Mouse (Mus musculus) hindbrain, embryonic 14.5 days (tissue): ENCODE data around the gene Aqp11. TPM values are rescaled to one million over a fixed set of nuclear protein-coding genes. Genes with fewer than 3 reads are reported as not detected.

Experiments
- ATAC-seq: fragments of 200-750 bp; cut with Nextera tagmentation; 2 replicates; pipeline ENCODE4 v1.8.0; 2017; ENCODE audit warnings: moderate number of reproducible peaks, mild to moderate bottlenecking, moderate TSS enrichment, moderate library complexity; ENCODE audit not compliant: low FRiP score
- DNase-seq: peaks from one replicate; pipeline ENCODE4 v3.0.0-alpha.2; 2015; ENCODE audit warnings: low spot score
- H3K27ac ChIP-seq: fragments of 300-500 bp; sonication (generic); 2 replicates; pipeline ENCODE4 v1.5.1; 2014; ENCODE audit warnings: mild to moderate bottlenecking, moderate library complexity
- H3K27me3 ChIP-seq: fragments of 300-500 bp; sonication (generic); 2 replicates; pipeline ENCODE4 v1.6.1; 2014; ENCODE audit warnings: mild to moderate bottlenecking, low read length, mixed read lengths; ENCODE audit not compliant: control insufficient read depth, insufficient read depth
- H3K36me3 ChIP-seq: fragments of 300-500 bp; sonication (generic); replicated peaks from 2 replicates; pipeline ENCODE4 v1.6.1; 2014; ENCODE audit not compliant: control insufficient read depth, insufficient read depth
- H3K4me1 ChIP-seq: fragments of 300-500 bp; sonication (generic); replicated peaks from 2 replicates; pipeline ENCODE4 v1.6.1; 2014; ENCODE audit warnings: antibody characterized with exemption, low read length, mixed read lengths; ENCODE audit not compliant: control insufficient read depth, insufficient read depth
- H3K4me2 ChIP-seq: fragments of 300-500 bp; sonication (generic); replicated peaks from 2 replicates; pipeline ENCODE4 v1.6.1; 2014; ENCODE audit warnings: mild to moderate bottlenecking, moderate library complexity
- H3K4me3 ChIP-seq: fragments of 300-500 bp; sonication (generic); replicated peaks from 2 replicates; pipeline ENCODE4 v1.5.1; 2014; ENCODE audit warnings: mild to moderate bottlenecking, low read length
- H3K9ac ChIP-seq: fragments of 300-500 bp; sonication (generic); 2 replicates; pipeline ENCODE4 v1.6.1; 2014
- H3K9me3 ChIP-seq: fragments of 300-500 bp; sonication (generic); 2 replicates; pipeline ENCODE4 v1.6.1; 2016; ENCODE audit warnings: low read length; ENCODE audit not compliant: control insufficient read depth
- WGBS: fragments of 180-500 bp; shearing (Covaris S2); extraction: QIAGEN DNeasy Blood & Tissue Kit; methylation state at CpG from one replicate; pipeline ENCODE4 v1.1.7; 2014; 5-methylcytosine and 5-hydroxymethylcytosine counted together
- polyA plus RNA-seq: library from polyadenylated mRNA; unstranded; fragments of >200 nt; fragmentation: Nextera tagmentation; extraction: Ambion mirVana; gene quantifications from 2 replicates; pipeline ENCODE4 v1.2.1, GENCODE M21; 2014

The Aqp11 gene
- polyA plus RNA-seq, 1 experiment from 2014 or later: 21.6 TPM

DNA sequence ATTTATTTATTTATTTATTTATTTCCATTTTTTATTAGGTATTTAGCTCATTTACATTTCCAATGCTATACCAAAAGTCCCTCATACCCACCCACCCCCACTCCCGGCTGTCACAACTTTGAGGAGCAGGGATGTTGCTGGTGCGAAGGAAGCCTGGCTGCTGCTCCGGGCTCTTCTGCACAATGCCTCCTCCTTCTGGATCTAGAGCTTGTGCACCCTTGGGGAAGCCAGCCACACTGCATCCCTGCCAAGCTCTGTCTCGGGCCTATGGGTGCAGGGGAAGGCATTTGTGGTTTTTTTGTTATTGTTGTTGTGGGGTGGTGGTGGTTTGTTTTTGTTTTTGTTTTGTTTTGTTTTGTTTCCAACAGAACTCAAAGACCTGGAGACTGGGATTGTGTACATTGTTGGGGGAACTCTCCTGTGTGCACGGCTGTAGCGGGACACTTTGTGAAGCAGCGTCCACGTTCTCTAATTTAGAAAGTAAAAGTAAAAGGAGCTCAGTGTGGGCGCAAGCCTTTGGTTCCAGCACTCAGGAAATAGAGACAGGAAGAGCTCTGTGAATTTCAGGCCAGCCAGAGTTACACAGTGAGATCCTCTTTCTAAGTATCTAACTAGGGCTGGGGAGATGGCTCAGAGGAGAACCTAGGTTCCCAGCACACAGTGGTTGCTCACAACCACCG is 10.6 kb upstream of the Aqp11 start:
- Histone ChIP-seq H3K27ac (no peak overlapping the region), H3K4me3 (no peak overlapping the region), H3K27me3 (no peaks in the 10 kb centered on the region), H3K4me2 (peak overlapping the region; percentile 33; the same call in 1 of the 2 replicates), H3K9me3 (no peaks in the 10 kb centered on the region), H3K36me3 (no peaks in the 10 kb centered on the region), H3K4me1 (no peaks in the 10 kb centered on the region), H3K9ac (no peak overlapping the region)
- ATAC-seq (peak; percentile 16; the same call in 1 of the 2 replicates), DNase-seq (no peak)
- WGBS: 62% methylated on average over 10 of the region's 10 CpGs

DNA sequence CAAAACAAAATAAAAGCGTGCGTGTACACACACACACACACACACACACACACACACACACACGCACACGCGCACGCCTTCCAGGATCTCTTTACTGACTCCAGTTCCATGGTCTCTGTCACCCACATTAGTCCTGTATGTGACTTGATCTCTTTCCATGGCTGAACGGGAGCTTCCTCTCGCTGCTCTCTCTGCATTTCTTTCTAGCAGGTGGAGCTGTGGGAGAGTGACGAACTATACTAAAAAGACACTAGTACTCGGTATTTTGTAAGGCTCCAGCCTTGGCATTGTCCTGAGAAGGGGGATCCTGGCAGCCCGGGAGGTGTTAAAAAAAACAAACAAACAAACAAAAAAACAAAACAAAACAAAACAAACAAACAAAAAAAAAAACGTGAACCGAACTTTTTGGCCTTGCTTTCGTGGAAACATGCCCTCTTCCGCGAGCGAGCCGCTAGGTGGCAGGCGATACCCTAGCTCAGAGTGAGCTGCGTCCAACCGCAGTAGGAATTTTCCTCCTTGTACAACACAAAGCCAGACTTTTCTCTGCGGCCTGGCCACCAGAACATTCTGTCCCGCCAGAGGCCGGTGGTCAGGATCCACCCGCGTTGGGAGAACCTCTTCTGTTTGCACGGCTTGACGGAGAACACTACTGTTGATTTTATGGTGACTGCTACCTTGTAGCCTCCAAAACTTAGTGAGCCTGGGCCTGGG is 9.9 kb upstream of the Aqp11 start:
- H3K4me1 ChIP-seq: no peaks in the 10 kb centered on the region
- DNase-seq (peak; percentile 85), ATAC-seq (peak; percentile 77)
- no peaks in the 10 kb centered on the region for H3K36me3 ChIP-seq
- whole genome bisulfite sequencing: 26% methylated on average over 28 of the region's 28 CpGs
- H3K4me3 ChIP-seq: no peak overlapping the region
- H3K9ac ChIP-seq: no peak overlapping the region
- H3K27ac ChIP-seq: no peak overlapping the region
- no peaks in the 10 kb centered on the region for H3K9me3 ChIP-seq
- H3K4me2 ChIP-seq: peak overlapping the region; percentile 33; the same call in 1 of the 2 replicates
- no peaks in the 10 kb centered on the region for H3K27me3 ChIP-seq

DNA sequence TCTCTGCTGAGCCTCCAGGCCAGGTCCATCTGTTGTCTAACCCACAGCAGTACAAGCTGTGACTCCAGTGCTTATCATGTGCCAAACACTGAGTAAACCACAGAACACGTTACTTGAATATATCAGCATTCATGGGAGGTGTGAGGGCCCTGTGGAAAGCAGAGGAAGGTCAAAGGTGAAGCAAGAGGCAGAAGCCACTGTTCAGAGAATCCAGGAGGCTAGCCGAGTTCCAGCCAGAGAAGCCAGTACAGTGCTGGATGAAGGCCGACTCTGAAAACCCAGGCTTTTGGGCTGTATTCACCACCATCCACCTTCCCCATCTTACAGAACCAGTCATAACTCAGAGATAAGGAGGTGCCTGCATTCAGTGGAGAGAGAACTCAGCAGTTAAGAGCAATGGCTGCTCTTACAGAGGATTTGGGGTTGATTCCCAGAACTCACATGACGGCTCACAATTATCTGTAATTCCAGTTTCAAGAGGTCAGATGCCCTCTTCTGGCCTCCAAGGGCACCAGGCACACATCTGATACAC is 9.2 kb upstream of the Aqp11 start:
- ATAC-seq: no peak
- H3K9ac ChIP-seq: no peak overlapping the region
- no peaks in the 10 kb centered on the region for H3K36me3 ChIP-seq
- no peaks in the 10 kb centered on the region for H3K4me1 ChIP-seq
- H3K4me3 ChIP-seq: no peak overlapping the region
- WGBS: 74% methylated on average over 4 of the region's 4 CpGs
- DNase-seq: no peak
- H3K27ac ChIP-seq: no peak overlapping the region
- H3K9me3 ChIP-seq: no peaks in the 10 kb centered on the region
- no peaks in the 10 kb centered on the region for H3K27me3 ChIP-seq
- no peak overlapping the region for H3K4me2 ChIP-seq

DNA sequence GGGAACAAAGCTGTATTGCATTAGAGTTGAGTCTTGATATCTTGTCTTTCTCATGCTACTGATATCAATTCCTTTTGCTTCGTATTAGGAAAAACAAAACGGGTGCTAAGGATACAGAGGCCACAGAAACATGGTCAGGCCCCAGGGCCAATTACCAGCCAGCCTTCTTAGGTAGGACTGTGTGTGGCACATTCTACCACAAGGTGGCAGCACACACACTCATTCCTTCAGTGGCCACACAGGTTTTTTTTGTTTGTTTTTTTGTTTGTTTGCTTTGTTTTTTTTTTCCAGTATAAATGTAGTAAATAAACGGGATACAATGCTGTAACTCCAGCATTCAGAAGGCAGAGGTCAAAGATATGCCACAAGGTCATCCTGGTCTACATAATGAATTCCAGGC is 7.2 kb upstream of the Aqp11 start:
- DNase-seq (peak; percentile 83), ATAC-seq (no peak; the same call in 1 of the 2 replicates)
- Histone ChIP-seq H3K9ac (no peak overlapping the region), H3K9me3 (no peaks in the 10 kb centered on the region), H3K4me2 (no peak overlapping the region), H3K36me3 (no peaks in the 10 kb centered on the region), H3K27me3 (no peaks in the 10 kb centered on the region), H3K4me3 (no peak overlapping the region), H3K27ac (no peak overlapping the region), H3K4me1 (no peaks in the 10 kb centered on the region)
- WGBS: 11% methylated on average over 3 of the region's 3 CpGs

DNA sequence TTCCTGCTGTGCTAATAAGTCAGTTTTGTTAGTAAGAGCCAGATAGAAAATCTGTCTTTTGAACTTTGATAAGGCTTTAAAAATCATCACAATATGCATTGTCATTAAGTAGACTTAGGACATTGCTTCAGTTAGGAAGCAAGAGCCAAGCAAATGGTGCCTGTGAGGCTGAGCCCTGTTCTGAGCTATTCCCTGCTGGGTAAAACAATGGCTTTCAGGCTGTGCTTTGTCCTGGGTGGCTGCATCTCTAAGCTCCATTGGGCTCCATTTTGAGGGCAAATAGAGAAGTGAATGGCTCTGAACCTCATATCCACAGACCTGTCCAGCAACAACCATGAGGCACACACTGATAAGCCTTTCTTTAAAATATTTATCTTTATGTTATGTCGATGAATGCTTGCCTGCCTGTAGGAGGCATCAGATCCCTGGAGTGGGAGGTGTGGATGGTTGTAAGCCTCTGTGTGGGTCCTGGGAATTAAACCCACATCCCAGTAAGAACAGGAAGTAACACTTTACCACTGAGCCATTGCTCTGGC is 3.7 kb upstream of the Aqp11 start:
- no peak overlapping the region for H3K9ac ChIP-seq
- H3K27me3 ChIP-seq: no peaks in the 10 kb centered on the region
- DNase-seq (no peak), ATAC-seq (no peak)
- no peak overlapping the region for H3K4me3 ChIP-seq
- no peak overlapping the region for H3K27ac ChIP-seq
- H3K4me2 ChIP-seq: no peak overlapping the region
- H3K4me1 ChIP-seq: 0 out of 2 replicates have a peak, but pooled peaks cover 4% of the 10 kb centered on the region
- no peaks in the 10 kb centered on the region for H3K36me3 ChIP-seq
- WGBS: 19% methylated on average over 1 of the region's 1 CpGs
- no peaks in the 10 kb centered on the region for H3K9me3 ChIP-seq

DNA sequence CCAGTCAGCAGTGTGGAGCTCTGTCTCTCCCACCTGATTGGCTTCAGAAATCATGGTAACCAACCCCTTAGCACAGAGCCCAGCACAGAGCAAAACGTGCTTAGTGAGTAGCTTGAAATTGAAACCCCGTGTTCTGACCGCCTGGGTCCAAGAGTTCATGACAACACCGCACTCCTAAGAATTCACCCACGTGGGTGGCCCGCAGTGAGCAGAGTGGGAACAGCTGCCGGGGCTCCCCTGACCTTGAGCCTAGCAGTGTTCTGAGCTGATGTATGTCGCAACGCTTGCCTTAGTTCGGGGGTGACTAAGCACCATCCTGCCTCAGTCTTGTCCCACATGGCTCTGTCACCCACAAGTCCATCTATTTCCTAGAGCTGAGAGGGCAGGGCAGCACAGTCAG is 2.9 kb upstream of the Aqp11 start:
- H3K4me1 ChIP-seq: 0 out of 2 replicates have a peak, but pooled peaks cover 5% of the 10 kb centered on the region
- H3K9me3 ChIP-seq: no peaks in the 10 kb centered on the region
- H3K9ac ChIP-seq: no peak overlapping the region
- DNase-seq (no peak), ATAC-seq (no peak)
- WGBS: 54% methylated on average over 10 of the region's 10 CpGs
- H3K4me3 ChIP-seq: no peak overlapping the region
- H3K27me3 ChIP-seq: no peaks in the 10 kb centered on the region
- H3K4me2 ChIP-seq: no peak overlapping the region
- no peak overlapping the region for H3K27ac ChIP-seq
- H3K36me3 ChIP-seq: no peaks in the 10 kb centered on the region

DNA sequence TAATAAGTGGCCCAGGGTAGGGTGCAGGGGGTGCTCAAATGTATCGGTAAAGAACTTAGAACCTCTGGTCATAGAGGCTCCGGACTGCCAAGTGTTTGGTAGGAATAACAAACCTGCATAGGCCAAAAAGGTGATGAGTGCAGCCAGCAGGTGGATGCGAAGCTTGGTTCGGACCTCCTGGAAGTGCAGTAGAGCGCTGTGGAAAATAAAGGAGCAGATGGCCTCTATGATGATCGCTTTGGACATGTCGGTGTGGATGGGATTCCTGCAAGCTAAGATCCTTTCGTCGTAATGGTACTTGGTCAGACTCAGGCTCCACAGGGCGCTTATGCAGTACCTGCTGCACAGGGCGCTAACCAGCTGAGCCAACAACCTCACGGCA is 842 bp downstream of the Aqp11 start:
- Histone ChIP-seq H3K4me3 (peak overlapping the region; percentile 71), H3K36me3 (no peaks in the 10 kb centered on the region), H3K4me1 (0 out of 2 replicates have a peak, but pooled peaks cover 5% of the 10 kb centered on the region), H3K9ac (peak overlapping the region; percentile 74), H3K27me3 (no peaks in the 10 kb centered on the region), H3K27ac (no peak overlapping the region), H3K9me3 (no peaks in the 10 kb centered on the region), H3K4me2 (peak overlapping the region; percentile 97)
- 6% methylated on average over 12 of the region's 12 CpGs for WGBS
- ATAC-seq (peak; percentile 28; the same call in 1 of the 2 replicates), DNase-seq (no peak)

DNA sequence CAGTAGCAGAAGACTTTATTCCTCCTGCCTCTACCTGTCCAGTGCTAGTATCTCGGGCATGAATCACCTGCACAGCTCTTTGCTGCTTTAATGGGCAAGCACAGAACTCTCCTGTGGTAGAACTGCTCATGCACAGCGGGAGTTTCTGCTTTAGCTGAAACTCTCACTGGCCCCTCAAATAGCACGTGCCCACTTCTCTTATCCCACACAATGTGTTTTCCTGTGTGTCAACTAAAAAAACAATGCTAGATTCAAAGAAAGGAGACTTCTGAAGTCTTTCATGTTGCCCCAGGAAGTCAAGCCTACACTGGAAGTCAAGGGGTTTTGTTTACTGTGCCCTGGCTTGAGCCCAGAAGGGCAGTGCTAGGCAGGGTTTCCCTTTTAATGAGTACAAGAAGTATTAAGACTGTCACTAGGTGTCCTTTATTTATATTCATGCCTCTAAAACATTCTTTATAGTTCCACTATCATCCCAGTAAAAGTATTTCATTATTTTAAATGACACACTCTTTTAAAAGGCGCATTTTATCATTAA is 2.1 kb downstream of the Aqp11 start:
- ATAC-seq (no peak), DNase-seq (no peak)
- no peak overlapping the region for H3K4me3 ChIP-seq
- no peak overlapping the region for H3K27ac ChIP-seq
- peak overlapping the region; percentile 19 for H3K4me2 ChIP-seq
- 31% methylated on average over 4 of the region's 4 CpGs for whole genome bisulfite sequencing
- H3K9ac ChIP-seq: no peak overlapping the region
- H3K9me3 ChIP-seq: no peaks in the 10 kb centered on the region
- no peaks in the 10 kb centered on the region for H3K36me3 ChIP-seq
- no peaks in the 10 kb centered on the region for H3K27me3 ChIP-seq
- 0 out of 2 replicates have a peak, but pooled peaks cover 5% of the 10 kb centered on the region for H3K4me1 ChIP-seq

DNA sequence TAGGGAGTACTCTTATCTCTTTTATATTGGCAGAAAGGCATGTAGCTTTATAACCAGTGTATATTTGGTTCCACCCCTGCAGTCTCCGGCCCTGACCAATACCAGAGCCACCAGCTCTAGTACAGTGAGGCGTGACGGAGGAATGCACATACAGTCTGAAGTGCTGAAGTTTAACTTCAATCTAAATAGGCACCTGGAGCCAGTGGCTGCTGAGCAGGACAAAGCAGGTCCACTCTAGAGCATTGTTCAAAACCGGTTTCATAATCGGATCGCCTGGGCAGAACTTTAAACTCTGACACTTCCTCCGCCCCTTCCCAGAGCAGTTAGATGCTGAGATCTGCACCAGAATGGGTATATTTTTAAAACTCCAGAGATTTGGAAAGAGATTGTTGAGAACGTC is 3.1 kb downstream of the Aqp11 start:
- H3K27ac ChIP-seq: no peak overlapping the region
- ATAC-seq: no peak
- 0 out of 2 replicates have a peak, but pooled peaks cover 5% of the 10 kb centered on the region for H3K4me1 ChIP-seq
- no peaks in the 10 kb centered on the region for H3K36me3 ChIP-seq
- H3K4me2 ChIP-seq: no peak overlapping the region
- no peak overlapping the region for H3K4me3 ChIP-seq
- no peak for DNase-seq
- H3K9ac ChIP-seq: no peak overlapping the region
- 82% methylated on average over 8 of the region's 8 CpGs for WGBS
- H3K9me3 ChIP-seq: no peaks in the 10 kb centered on the region
- no peaks in the 10 kb centered on the region for H3K27me3 ChIP-seq
